Mouse (Mus musculus) embryonic facial prominence, embryonic 14.5 days (tissue): ENCODE results near the gene Timp3. TPM values are rescaled to one million over a fixed set of nuclear protein-coding genes. Genes with fewer than 3 reads are reported as not detected.

ENCODE experiments used
- ATAC-seq: fragments of 200-750 bp; cut with Nextera tagmentation; 2 replicates; pipeline ENCODE4 v1.8.0; 2017; ENCODE audit warnings: low read depth, moderate number of reproducible peaks, moderate TSS enrichment
- DNase-seq: peaks from one replicate; pipeline ENCODE4 v3.0.0-alpha.2; 2015; ENCODE audit warnings: low spot score
- H3K27ac ChIP-seq: fragments of 300-500 bp; sonication (generic); replicated peaks from 2 replicates; pipeline ENCODE4 v1.5.1; 2014; ENCODE audit warnings: low read depth, mild to moderate bottlenecking, low read length, moderate library complexity
- H3K27me3 ChIP-seq: fragments of 300-500 bp; sonication (generic); replicated peaks from 2 replicates; pipeline ENCODE4 v1.6.1; 2014; ENCODE audit warnings: low read length; ENCODE audit not compliant: control insufficient read depth, insufficient read depth
- H3K36me3 ChIP-seq: fragments of 300-500 bp; sonication (generic); 2 replicates; pipeline ENCODE4 v1.6.1; 2014; ENCODE audit warnings: low read length, mixed read lengths; ENCODE audit not compliant: control insufficient read depth, insufficient read depth
- H3K4me1 ChIP-seq: fragments of 300-500 bp; sonication (generic); 2 replicates; pipeline ENCODE4 v1.6.1; 2014; ENCODE audit warnings: antibody characterized with exemption, low read length; ENCODE audit not compliant: control insufficient read depth, insufficient read depth
- H3K4me2 ChIP-seq: fragments of 300-500 bp; sonication (generic); 2 replicates; pipeline ENCODE4 v1.6.1; 2014; ENCODE audit warnings: low read depth, mild to moderate bottlenecking, low read length, moderate library complexity, mixed read lengths
- H3K4me3 ChIP-seq: fragments of 300-500 bp; sonication (generic); 2 replicates; pipeline ENCODE4 v1.5.1; 2014; ENCODE audit warnings: low read depth, mild to moderate bottlenecking, low read length
- H3K9ac ChIP-seq: fragments of 300-500 bp; sonication (generic); 2 replicates; pipeline ENCODE4 v1.6.1; 2014; ENCODE audit warnings: low read depth, mild to moderate bottlenecking, low read length, moderate library complexity, mixed read lengths
- H3K9me3 ChIP-seq: fragments of 300-500 bp; sonication (generic); 2 replicates; pipeline ENCODE4 v1.6.1; 2016; ENCODE audit warnings: low read length; ENCODE audit not compliant: control insufficient read depth
- WGBS: fragments of 180-500 bp; shearing (Covaris S2); extraction: QIAGEN DNeasy Blood & Tissue Kit; methylation state at CpG from one replicate; pipeline ENCODE4 v1.1.7; 2014; 5-methylcytosine and 5-hydroxymethylcytosine counted together
- polyA plus RNA-seq: library from polyadenylated mRNA; unstranded; fragments of >200 nt; fragmentation: Nextera tagmentation; extraction: Ambion mirVana; gene quantifications from 2 replicates; pipeline ENCODE4 v1.2.1, GENCODE M21; 2014

The Timp3 gene
- polyA plus RNA-seq, 1 experiment from 2014 or later, result 77.5 TPM

- Histone ChIP-seq H3K9me3 (no peaks in the 10 kb centered on the region), H3K36me3 (no peaks in the 10 kb centered on the region), H3K27ac (no peak overlapping the region), H3K4me3 (no peak overlapping the region), H3K9ac (no peak overlapping the region), H3K27me3 (no peaks in the 10 kb centered on the region), H3K4me2 (no peak overlapping the region), H3K4me1 (peaks cover 16% of the 10 kb centered on the region)
- WGBS, result 74% methylated on average over 1 of the region's 1 CpGs
- DNase-seq, result no peak
- ATAC-seq, result no peak
Observed at GRCm38 (mm10) chr10:86293880-86294279, 6.3 kb upstream of the Timp3 start.

- H3K9ac ChIP-seq, result no peak overlapping the region
- no peaks in the 10 kb centered on the region for H3K36me3 ChIP-seq
- no peaks in the 10 kb centered on the region for H3K27me3 ChIP-seq
- WGBS, result 52% methylated on average over 10 of the region's 10 CpGs
- H3K4me3 ChIP-seq, result no peak overlapping the region
- H3K4me1 ChIP-seq, result peaks cover 16% of the 10 kb centered on the region
- H3K9me3 ChIP-seq, result no peaks in the 10 kb centered on the region
- peak; percentile 42 for ATAC-seq
- H3K4me2 ChIP-seq, result peak overlapping the region; percentile 54; the same call in 1 of the 2 replicates
- H3K27ac ChIP-seq, result peak overlapping the region; percentile 83
- DNase-seq, result peak; percentile 45
Observed at GRCm38 (mm10) chr10:86294599-86295365, 5.4 kb upstream of the Timp3 start.

GRCm38 (mm10) chr10:86295454-86296098 lies 4.6 kb upstream of the Timp3 start:
- peak overlapping the region; percentile 12 for H3K4me3 ChIP-seq
- H3K9ac ChIP-seq, result peak overlapping the region; percentile 44
- 14% methylated on average over 12 of the region's 13 CpGs for WGBS
- H3K36me3 ChIP-seq, result no peaks in the 10 kb centered on the region
- DNase-seq (peak; percentile 52), ATAC-seq (peak; percentile 30)
- H3K4me2 ChIP-seq, result peak overlapping the region; percentile 54
- H3K27me3 ChIP-seq, result no peaks in the 10 kb centered on the region
- H3K9me3 ChIP-seq, result no peaks in the 10 kb centered on the region
- H3K4me1 ChIP-seq, result peaks cover 16% of the 10 kb centered on the region
- peak overlapping the region; percentile 83 for H3K27ac ChIP-seq

- Histone ChIP-seq H3K4me3 (peak overlapping the region; percentile 12), H3K27me3 (no peaks in the 10 kb centered on the region), H3K9ac (peak overlapping the region; percentile 44), H3K4me2 (peak overlapping the region; percentile 54), H3K9me3 (no peaks in the 10 kb centered on the region), H3K27ac (peak overlapping the region; percentile 83), H3K36me3 (no peaks in the 10 kb centered on the region), H3K4me1 (peaks cover 16% of the 10 kb centered on the region)
- peak; percentile 48; the same call in 1 of the 2 replicates for ATAC-seq
- peak; percentile 86 for DNase-seq
- WGBS, result 1% methylated on average over 14 of the region's 14 CpGs
Observed at GRCm38 (mm10) chr10:86296111-86296510, 4.1 kb upstream of the Timp3 start.

- no peak overlapping the region for H3K4me2 ChIP-seq
- H3K27ac ChIP-seq, result no peak overlapping the region
- H3K27me3 ChIP-seq, result no peaks in the 10 kb centered on the region
- H3K4me1 ChIP-seq, result peaks cover 16% of the 10 kb centered on the region
- DNase-seq, result no peak
- H3K9me3 ChIP-seq, result no peaks in the 10 kb centered on the region
- 82% methylated on average over 2 of the region's 2 CpGs for WGBS
- H3K4me3 ChIP-seq, result no peak overlapping the region
- H3K9ac ChIP-seq, result no peak overlapping the region
- no peak for ATAC-seq
- H3K36me3 ChIP-seq, result no peaks in the 10 kb centered on the region
Observed at GRCm38 (mm10) chr10:86297307-86297706, 2.9 kb upstream of the Timp3 start.

GRCm38 (mm10) chr10:86298326-86298725 lies 1.8 kb upstream of the Timp3 start:
- no peaks in the 10 kb centered on the region for H3K27me3 ChIP-seq
- no peaks in the 10 kb centered on the region for H3K36me3 ChIP-seq
- H3K9me3 ChIP-seq, result no peaks in the 10 kb centered on the region
- H3K27ac ChIP-seq, result no peak overlapping the region
- ATAC-seq (no peak), DNase-seq (no peak)
- H3K4me3 ChIP-seq, result no peak overlapping the region
- H3K4me1 ChIP-seq, result peaks cover 22% of the 10 kb centered on the region
- H3K4me2 ChIP-seq, result no peak overlapping the region
- 72% methylated on average over 6 of the region's 6 CpGs for WGBS
- H3K9ac ChIP-seq, result no peak overlapping the region

DNA sequence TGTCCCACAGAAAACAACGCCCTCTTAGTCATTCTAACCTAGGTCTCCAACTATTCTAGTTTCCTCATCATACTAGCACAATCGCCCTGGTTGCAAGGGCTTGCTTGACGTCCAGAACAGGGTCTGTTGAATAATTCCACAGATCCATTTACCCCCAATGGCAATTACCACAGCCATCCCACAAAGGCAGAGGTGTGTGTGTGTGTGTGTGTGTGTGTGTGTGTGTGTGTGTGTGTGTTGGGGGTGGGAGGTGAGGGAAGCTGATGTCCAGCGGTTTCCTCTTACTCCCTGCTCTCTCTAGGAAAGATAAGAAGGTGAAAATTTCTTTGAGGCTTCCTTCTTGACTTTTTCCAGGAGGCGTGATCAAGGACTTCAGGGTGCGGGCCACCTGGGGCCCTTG lies 377 bp upstream of the Timp3 start:
- no peaks in the 10 kb centered on the region for H3K27me3 ChIP-seq
- 41% methylated on average over 6 of the region's 6 CpGs for WGBS
- no peak overlapping the region for H3K27ac ChIP-seq
- no peak for ATAC-seq
- no peaks in the 10 kb centered on the region for H3K36me3 ChIP-seq
- peak overlapping the region; percentile 81 for H3K4me2 ChIP-seq
- DNase-seq, result no peak
- H3K9ac ChIP-seq, result peak overlapping the region; percentile 81; the same call in 1 of the 2 replicates
- H3K4me3 ChIP-seq, result peak overlapping the region; percentile 62
- H3K4me1 ChIP-seq, result peaks cover 24% of the 10 kb centered on the region
- no peaks in the 10 kb centered on the region for H3K9me3 ChIP-seq

- ATAC-seq (no peak), DNase-seq (peak; percentile 59)
- peaks cover 11% of the 10 kb centered on the region for H3K4me1 ChIP-seq
- H3K9ac ChIP-seq, result peak overlapping the region; percentile 81
- H3K36me3 ChIP-seq, result peaks cover 3% of the 10 kb centered on the region; the same call in 1 of the 2 replicates
- peak overlapping the region; percentile 66; the same call in 1 of the 2 replicates for H3K27ac ChIP-seq
- peak overlapping the region; percentile 81 for H3K4me2 ChIP-seq
- WGBS, result 4% methylated on average over 10 of the region's 10 CpGs
- H3K27me3 ChIP-seq, result no peaks in the 10 kb centered on the region
- H3K9me3 ChIP-seq, result no peaks in the 10 kb centered on the region
- peak overlapping the region; percentile 62 for H3K4me3 ChIP-seq
Observed at GRCm38 (mm10) chr10:86301117-86301490, 932 bp downstream of the Timp3 start.
